Mouse (Mus musculus): ENCODE data around the gene Ssr1. TPM values are rescaled to one million over a fixed set of nuclear protein-coding genes. Genes with fewer than 3 reads are reported as not detected.

The Ssr1 gene
- polyA plus RNA-seq, 1 experiment from 2014 or later: 55.1 TPM

DNA sequence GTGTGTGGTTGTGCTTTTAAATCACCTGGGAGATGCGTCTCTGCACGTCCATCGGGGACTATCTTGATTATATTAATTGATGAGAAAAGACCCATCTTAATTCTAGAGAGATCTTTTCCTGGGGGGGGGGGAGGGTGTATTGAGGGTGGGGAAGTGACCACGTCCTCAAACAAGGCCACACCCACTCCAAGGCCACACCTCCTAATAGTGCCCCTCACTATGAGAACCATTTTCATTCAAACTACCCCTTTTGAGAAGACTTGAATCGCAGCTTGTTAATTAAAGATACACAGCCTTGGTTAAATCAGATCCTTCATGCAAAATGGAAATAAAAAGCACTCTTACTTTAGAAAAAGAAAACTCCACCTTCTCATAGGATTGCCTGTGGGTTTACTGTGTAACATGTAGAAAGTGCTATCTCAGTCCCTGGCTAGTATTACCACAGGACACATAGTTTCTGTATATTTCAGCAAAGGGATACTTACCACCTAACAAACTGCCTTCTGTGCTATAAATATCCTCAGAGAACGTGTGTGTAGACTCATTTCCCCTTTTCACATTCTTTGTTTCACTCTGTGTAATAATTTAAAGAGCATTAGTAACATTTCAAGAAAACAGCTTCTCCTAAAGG, 33.7 kb upstream of the Ssr1 start:
- H3K27ac ChIP-seq (ENCODE audit: low read depth): peak overlapping the region; percentile 18
- H3K9me3 ChIP-seq (ENCODE audit: low read length): no peaks in the 10 kb centered on the region
- no peaks in the 10 kb centered on the region; the same call in 1 of the 2 replicates for H3K4me1 ChIP-seq (ENCODE audit: insufficient read depth)
- H3K36me3 ChIP-seq (replicated peaks; ENCODE audit: insufficient read depth, low read length): no peaks in the 10 kb centered on the region
- H3K4me3 ChIP-seq (ENCODE audit: low read depth, low read length): no peak overlapping the region
- DNase-seq (no peak), ATAC-seq (no peak)
- WGBS (ENCODE audit: insufficient replicate concordance): 55% methylated on average over 6 of the region's 6 CpGs
- no peak overlapping the region for H3K4me2 ChIP-seq (ENCODE audit: low read depth, low read length)
- no peak overlapping the region for H3K9ac ChIP-seq (replicated peaks)
- no peaks in the 10 kb centered on the region for H3K27me3 ChIP-seq (ENCODE audit: insufficient read depth, low read length)
- TF ChIP-seq EP300 (IDR thresholded peaks at IDR 0.05; ENCODE audit: low read depth) (no peak), CTCF (IDR thresholded peaks at IDR 0.05; ENCODE audit: low read depth) (no peak)

DNA sequence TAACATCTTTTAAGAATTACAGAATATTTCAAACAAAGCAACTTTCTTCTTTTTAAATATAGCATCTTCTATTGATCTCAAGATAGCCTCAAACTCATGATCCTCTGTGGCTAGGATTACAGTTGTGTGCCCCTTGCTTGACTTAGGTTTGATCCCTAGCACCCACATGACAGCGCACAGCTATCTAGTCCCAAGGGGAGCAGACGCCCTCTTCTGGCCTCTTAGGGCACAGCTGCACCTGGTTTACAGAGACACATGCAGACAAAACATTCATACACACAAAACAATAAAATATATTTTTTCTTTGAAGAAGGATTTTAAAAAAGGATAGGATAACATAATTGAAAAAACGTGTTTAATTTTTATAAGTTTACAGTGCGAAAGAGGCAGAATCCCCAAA, 31.9 kb upstream of the Ssr1 start:
- no peak overlapping the region for H3K4me2 ChIP-seq (ENCODE audit: low read depth, low read length)
- no peak for ATAC-seq
- no peak overlapping the region for H3K4me3 ChIP-seq (ENCODE audit: low read depth, low read length)
- no peaks in the 10 kb centered on the region; the same call in 1 of the 2 replicates for H3K4me1 ChIP-seq (ENCODE audit: insufficient read depth)
- WGBS (ENCODE audit: insufficient replicate concordance): 70% methylated on average over 4 of the region's 4 CpGs
- H3K9me3 ChIP-seq (ENCODE audit: low read length): no peaks in the 10 kb centered on the region
- no peaks in the 10 kb centered on the region for H3K27me3 ChIP-seq (ENCODE audit: insufficient read depth, low read length)
- no peak for DNase-seq
- no peak overlapping the region for H3K27ac ChIP-seq (ENCODE audit: low read depth)
- no peaks in the 10 kb centered on the region for H3K36me3 ChIP-seq (replicated peaks; ENCODE audit: insufficient read depth, low read length)
- no peak overlapping the region for H3K9ac ChIP-seq (replicated peaks)
- TF ChIP-seq EP300 (IDR thresholded peaks at IDR 0.05; ENCODE audit: low read depth) (no peak), CTCF (IDR thresholded peaks at IDR 0.05; ENCODE audit: low read depth) (peak; percentile 54)

DNA sequence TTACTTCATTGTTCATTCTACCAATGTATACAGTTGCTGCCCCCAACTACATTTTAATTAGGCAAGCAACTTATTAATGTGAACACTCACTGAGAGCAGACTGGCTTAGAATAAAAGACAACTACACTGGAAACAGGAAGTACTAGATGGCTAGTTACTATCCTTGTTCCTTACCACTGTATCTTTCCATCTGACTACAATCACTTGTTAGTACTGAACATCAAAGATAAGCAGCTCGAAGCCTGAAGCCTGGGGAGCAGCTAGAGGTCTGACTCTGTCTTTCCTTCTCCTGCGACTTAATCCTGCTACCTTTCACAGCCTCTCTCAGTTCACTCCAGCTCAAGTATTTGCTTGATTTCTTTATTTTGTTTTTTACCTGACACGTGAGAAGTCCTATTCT, 24.8 kb upstream of the Ssr1 start:
- ATAC-seq (no peak), DNase-seq (no peak)
- no peak for TF ChIP-seq CTCF (IDR thresholded peaks at IDR 0.05; ENCODE audit: low read depth)
- no peak for TF ChIP-seq EP300 (IDR thresholded peaks at IDR 0.05; ENCODE audit: low read depth)
- H3K27ac ChIP-seq (ENCODE audit: low read depth): no peak overlapping the region
- H3K4me1 ChIP-seq (ENCODE audit: insufficient read depth): no peaks in the 10 kb centered on the region
- H3K36me3 ChIP-seq (replicated peaks; ENCODE audit: insufficient read depth, low read length): no peaks in the 10 kb centered on the region
- H3K27me3 ChIP-seq (ENCODE audit: insufficient read depth, low read length): no peaks in the 10 kb centered on the region
- H3K4me2 ChIP-seq (ENCODE audit: low read depth, low read length): no peak overlapping the region
- 57% methylated on average over 3 of the region's 3 CpGs for WGBS (ENCODE audit: insufficient replicate concordance)
- no peak overlapping the region for H3K9ac ChIP-seq (replicated peaks)
- no peaks in the 10 kb centered on the region for H3K9me3 ChIP-seq (ENCODE audit: low read length)
- H3K4me3 ChIP-seq (ENCODE audit: low read depth, low read length): no peak overlapping the region

DNA sequence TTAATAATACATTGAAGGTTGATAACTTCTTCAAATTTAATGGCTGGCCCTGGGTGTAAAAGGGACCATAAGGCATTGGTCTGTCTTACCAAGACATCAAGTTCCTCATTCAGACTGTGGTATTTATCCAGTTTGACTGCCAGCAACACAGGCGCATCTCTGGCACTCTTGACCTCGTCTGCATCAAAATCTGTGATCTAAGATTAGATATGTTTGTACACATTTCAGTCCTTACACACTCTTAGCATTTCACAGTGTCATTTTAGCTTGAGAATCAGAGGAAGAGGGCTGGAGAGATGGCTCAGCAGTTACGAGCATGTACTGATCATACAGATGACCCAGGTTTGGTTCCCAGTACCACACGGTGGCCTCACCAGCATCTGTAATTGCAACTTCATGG, 21.6 kb upstream of the Ssr1 start:
- no peaks in the 10 kb centered on the region for H3K27me3 ChIP-seq (ENCODE audit: insufficient read depth, low read length)
- no peak overlapping the region for H3K27ac ChIP-seq (ENCODE audit: low read depth)
- no peak overlapping the region for H3K9ac ChIP-seq (replicated peaks)
- peaks cover 2% of the 10 kb centered on the region for H3K4me1 ChIP-seq (ENCODE audit: insufficient read depth)
- TF ChIP-seq CTCF (IDR thresholded peaks at IDR 0.05; ENCODE audit: low read depth) (no peak), EP300 (IDR thresholded peaks at IDR 0.05; ENCODE audit: low read depth) (no peak)
- H3K36me3 ChIP-seq (replicated peaks; ENCODE audit: insufficient read depth, low read length): no peaks in the 10 kb centered on the region
- no peak for ATAC-seq
- no peak for DNase-seq
- H3K9me3 ChIP-seq (ENCODE audit: low read length): no peaks in the 10 kb centered on the region
- WGBS (ENCODE audit: insufficient replicate concordance): 73% methylated on average over 4 of the region's 4 CpGs
- no peak overlapping the region for H3K4me3 ChIP-seq (ENCODE audit: low read depth, low read length)
- H3K4me2 ChIP-seq (ENCODE audit: low read depth, low read length): no peak overlapping the region

DNA sequence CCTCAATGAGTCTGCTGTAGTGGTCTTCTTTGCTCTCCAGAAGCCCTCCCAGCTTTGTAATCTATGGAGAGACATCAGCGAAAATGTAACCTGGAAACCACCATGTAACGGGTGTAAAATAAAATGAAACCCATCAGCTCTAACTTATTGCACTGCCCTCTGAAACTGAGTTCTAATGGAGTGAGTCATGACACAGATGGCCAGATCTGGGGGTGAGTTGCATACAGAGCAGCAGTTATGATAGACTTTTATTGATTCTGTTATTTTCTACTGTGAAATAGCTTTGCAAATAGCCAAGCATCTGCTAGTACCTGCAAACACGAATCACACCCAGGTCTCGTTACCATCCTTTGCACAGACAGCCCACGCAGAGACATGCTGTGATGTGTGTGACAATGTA, 18.4 kb upstream of the Ssr1 start:
- H3K4me2 ChIP-seq (ENCODE audit: low read depth, low read length): no peak overlapping the region
- DNase-seq (no peak), ATAC-seq (no peak)
- H3K27ac ChIP-seq (ENCODE audit: low read depth): no peak overlapping the region
- no peaks in the 10 kb centered on the region for H3K27me3 ChIP-seq (ENCODE audit: insufficient read depth, low read length)
- TF ChIP-seq CTCF (IDR thresholded peaks at IDR 0.05; ENCODE audit: low read depth) (no peak), EP300 (IDR thresholded peaks at IDR 0.05; ENCODE audit: low read depth) (no peak)
- no peak overlapping the region for H3K9ac ChIP-seq (replicated peaks)
- H3K4me1 ChIP-seq (ENCODE audit: insufficient read depth): peaks cover 15% of the 10 kb centered on the region
- WGBS (ENCODE audit: insufficient replicate concordance): 78% methylated on average over 5 of the region's 5 CpGs
- H3K9me3 ChIP-seq (ENCODE audit: low read length): no peaks in the 10 kb centered on the region
- no peak overlapping the region for H3K4me3 ChIP-seq (ENCODE audit: low read depth, low read length)
- no peaks in the 10 kb centered on the region for H3K36me3 ChIP-seq (replicated peaks; ENCODE audit: insufficient read depth, low read length)

DNA sequence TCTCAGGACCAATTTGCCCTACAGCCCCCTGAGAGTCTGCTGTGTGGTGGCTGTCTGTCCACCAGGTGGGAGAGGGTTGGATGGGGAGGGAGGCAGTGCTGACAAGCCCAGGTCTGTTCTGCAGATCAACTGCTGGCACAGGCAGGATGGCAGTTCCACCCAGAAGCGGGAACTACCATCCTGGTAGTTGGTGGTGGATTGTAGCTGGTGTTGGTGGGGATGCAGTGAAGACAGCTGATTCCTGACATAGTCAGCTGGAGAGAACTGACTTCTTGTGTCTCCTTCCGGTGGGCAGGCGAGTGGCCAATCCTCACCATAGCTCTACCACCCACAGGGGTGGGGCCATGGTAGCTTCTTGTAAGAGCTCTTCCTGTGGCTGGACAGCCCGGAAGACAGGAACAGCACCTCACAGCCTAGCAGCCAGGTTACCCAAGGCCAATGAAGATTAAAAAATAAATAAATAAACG, 16.5 kb upstream of the Ssr1 start:
- Histone ChIP-seq H3K27ac (ENCODE audit: low read depth) (peak overlapping the region; percentile 83), H3K4me3 (ENCODE audit: low read depth, low read length) (no peak overlapping the region), H3K9me3 (ENCODE audit: low read length) (no peaks in the 10 kb centered on the region), H3K27me3 (ENCODE audit: insufficient read depth, low read length) (no peaks in the 10 kb centered on the region), H3K4me1 (ENCODE audit: insufficient read depth) (peaks cover 15% of the 10 kb centered on the region), H3K36me3 (replicated peaks; ENCODE audit: insufficient read depth, low read length) (no peaks in the 10 kb centered on the region), H3K4me2 (ENCODE audit: low read depth, low read length) (peak overlapping the region; percentile 56), H3K9ac (replicated peaks) (peak overlapping the region; percentile 13; the same call in 1 of the 2 replicates)
- WGBS (ENCODE audit: insufficient replicate concordance): 32% methylated on average over 5 of the region's 5 CpGs
- no peak for TF ChIP-seq CTCF (IDR thresholded peaks at IDR 0.05; ENCODE audit: low read depth)
- TF ChIP-seq EP300 (IDR thresholded peaks at IDR 0.05; ENCODE audit: low read depth): no peak
- peak; percentile 59 for DNase-seq
- peak; percentile 77 for ATAC-seq
